Mouse (Mus musculus) liver, embryonic 12.5 days (tissue): ENCODE results near the gene Pld5. TPM values are rescaled to one million over a fixed set of nuclear protein-coding genes. Genes with fewer than 3 reads are reported as not detected.
A peak's percentile ranks its signal among the peaks of the same experiment; 100 is the strongest.

Experiments used
- ATAC-seq: fragments of 200-750 bp; cut with Nextera tagmentation; 2 replicates; pipeline ENCODE4 v1.8.0; 2017; ENCODE audit warnings: moderate number of reproducible peaks, mild to moderate bottlenecking, moderate library complexity
- H3K27ac ChIP-seq: fragments of 300-500 bp; sonication (generic); 2 replicates; pipeline ENCODE4 v1.5.1; 2016; ENCODE audit warnings: mild to moderate bottlenecking
- H3K27me3 ChIP-seq: fragments of 300-500 bp; sonication (generic); replicated peaks from 2 replicates; pipeline ENCODE4 v1.6.1; 2016; ENCODE audit warnings: mild to moderate bottlenecking, moderate library complexity
- H3K36me3 ChIP-seq: fragments of 300-500 bp; sonication (generic); 2 replicates; pipeline ENCODE4 v1.6.1; 2016; ENCODE audit warnings: mild to moderate bottlenecking, moderate library complexity
- H3K4me1 ChIP-seq: fragments of 300-500 bp; sonication (generic); 2 replicates; pipeline ENCODE4 v1.6.1; 2016
- H3K4me2 ChIP-seq: fragments of 300-500 bp; sonication (generic); 2 replicates; pipeline ENCODE4 v1.6.1; 2016; ENCODE audit warnings: mild to moderate bottlenecking, moderate library complexity
- H3K4me3 ChIP-seq: fragments of 300-500 bp; sonication (generic); 2 replicates; pipeline ENCODE4 v1.5.1; 2016; ENCODE audit warnings: mild to moderate bottlenecking, moderate library complexity
- H3K9ac ChIP-seq: fragments of 300-500 bp; sonication (generic); 2 replicates; pipeline ENCODE4 v1.6.1; 2016; ENCODE audit warnings: mild to moderate bottlenecking, moderate library complexity
- H3K9me3 ChIP-seq: fragments of 300-500 bp; sonication (generic); replicated peaks from 2 replicates; pipeline ENCODE4 v1.6.1; 2016; ENCODE audit warnings: mild to moderate bottlenecking, moderate library complexity
- WGBS: fragments of 180-500 bp; shearing (Covaris S2); methylation state at CpG from one replicate; pipeline ENCODE4 v1.1.7; 2016; ENCODE audit not compliant: insufficient replicate concordance; 5-methylcytosine and 5-hydroxymethylcytosine counted together
- polyA plus RNA-seq: library from polyadenylated mRNA; unstranded; fragments of >200 nt; fragmentation: Nextera tagmentation; extraction: Ambion mirVana; gene quantifications from 2 replicates; pipeline ENCODE4 v1.2.1, GENCODE M21; 2016

Pld5 gene
- polyA plus RNA-seq, 1 experiment from 2014 or later: not detected

DNA sequence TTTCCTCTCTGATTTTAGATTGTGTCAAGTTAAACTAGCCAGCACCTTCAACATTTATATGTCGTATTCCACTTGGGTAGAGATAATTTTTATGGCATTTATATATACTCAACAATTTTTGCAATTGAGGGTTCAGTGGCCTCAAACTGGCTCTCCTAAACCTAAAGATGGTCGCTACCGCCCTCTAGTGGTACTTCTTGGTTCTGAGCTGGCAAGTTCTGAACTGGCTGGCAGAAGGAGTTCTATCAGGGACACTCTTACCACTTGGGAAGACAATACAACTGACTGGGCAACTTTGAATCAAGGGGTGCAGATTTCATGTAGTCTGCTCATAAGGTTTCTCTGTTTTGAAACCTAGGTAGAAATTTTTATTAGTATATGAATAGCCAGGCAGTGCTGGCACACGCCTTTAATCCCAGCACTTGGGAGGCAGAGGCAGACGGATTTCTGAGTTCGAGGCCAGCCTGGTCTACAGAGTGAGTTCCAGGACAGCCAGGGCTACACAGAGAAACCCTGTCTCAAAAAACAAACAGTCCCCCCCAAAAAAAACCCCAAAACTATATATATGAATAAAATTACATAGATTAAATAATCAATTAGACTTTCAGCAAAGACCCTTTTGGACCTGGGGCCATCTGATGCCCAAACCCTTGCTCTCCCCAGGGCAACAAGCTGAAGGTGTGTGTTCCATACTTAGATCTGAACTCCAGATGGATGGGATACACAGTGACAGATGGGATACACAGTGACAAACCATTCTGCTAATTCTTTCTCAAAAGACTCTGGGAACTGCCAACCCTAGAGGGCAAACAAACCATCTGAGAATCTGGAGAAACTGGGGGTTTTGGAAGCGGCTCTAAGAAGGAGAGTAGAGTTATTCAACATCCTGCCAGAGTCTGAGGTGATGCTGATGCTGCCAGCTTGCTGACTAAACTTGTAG is 351.0 kb downstream of the Pld5 start:
- Histone ChIP-seq H3K9ac (no peak overlapping the region), H3K4me1 (no peaks in the 10 kb centered on the region), H3K27ac (no peak overlapping the region), H3K36me3 (no peaks in the 10 kb centered on the region), H3K27me3 (no peaks in the 10 kb centered on the region), H3K4me3 (no peak overlapping the region), H3K9me3 (no peaks in the 10 kb centered on the region), H3K4me2 (no peak overlapping the region)
- 35% methylated on average over 7 of the region's 7 CpGs for WGBS
- ATAC-seq: no peak

DNA sequence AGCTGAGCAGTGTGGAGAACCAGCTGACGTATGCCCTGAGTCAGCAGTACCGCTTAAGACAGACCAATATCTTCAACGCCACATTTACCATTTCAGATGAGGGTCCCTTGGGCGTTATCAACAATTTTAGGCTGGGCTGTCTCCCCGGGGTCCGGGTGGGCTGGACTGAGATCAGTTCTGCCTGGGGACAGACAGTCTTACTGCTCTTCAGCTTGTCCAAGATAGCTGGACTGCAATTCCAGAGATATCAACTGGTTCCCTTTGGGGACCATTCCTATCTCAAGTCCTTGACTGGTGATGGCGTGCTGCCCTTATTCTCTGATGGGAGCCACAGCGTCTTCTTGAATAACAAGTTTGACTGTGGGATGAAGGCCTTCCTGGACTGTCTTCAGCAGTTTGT is 354.0 kb downstream of the Pld5 start:
- Histone ChIP-seq H3K4me1 (no peaks in the 10 kb centered on the region), H3K9ac (no peak overlapping the region), H3K9me3 (no peaks in the 10 kb centered on the region), H3K4me2 (no peak overlapping the region), H3K4me3 (no peak overlapping the region), H3K27me3 (no peaks in the 10 kb centered on the region), H3K36me3 (no peaks in the 10 kb centered on the region), H3K27ac (no peak overlapping the region)
- 80% methylated on average over 8 of the region's 8 CpGs for WGBS
- no peak for ATAC-seq

DNA sequence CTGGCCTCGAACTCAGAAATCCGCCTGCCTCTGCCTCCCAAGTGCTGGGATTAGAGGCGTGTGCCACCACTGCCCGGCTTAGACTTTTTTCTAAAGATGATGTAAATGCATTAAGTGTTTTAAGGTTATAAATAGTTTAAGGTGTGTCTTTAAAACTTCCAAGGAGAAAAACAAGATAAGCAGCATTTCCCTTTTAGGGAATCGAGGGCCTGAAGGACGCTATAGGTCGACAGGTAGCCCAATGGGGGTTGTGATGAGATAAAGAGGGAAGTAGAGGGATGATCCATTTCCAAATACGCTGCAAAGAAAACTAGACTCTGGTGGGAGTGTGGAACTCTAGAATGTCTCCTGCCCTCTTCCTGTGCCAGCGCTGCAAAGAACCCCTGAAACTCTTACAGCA is 355.1 kb downstream of the Pld5 start, which contains the start of gene Gm38100:
TSS of gene Gm38100 (plus strand) at position 301 of the 400 bp plus-strand sequence.
- no peak for ATAC-seq
- 71% methylated on average over 9 of the region's 9 CpGs for whole genome bisulfite sequencing

DNA sequence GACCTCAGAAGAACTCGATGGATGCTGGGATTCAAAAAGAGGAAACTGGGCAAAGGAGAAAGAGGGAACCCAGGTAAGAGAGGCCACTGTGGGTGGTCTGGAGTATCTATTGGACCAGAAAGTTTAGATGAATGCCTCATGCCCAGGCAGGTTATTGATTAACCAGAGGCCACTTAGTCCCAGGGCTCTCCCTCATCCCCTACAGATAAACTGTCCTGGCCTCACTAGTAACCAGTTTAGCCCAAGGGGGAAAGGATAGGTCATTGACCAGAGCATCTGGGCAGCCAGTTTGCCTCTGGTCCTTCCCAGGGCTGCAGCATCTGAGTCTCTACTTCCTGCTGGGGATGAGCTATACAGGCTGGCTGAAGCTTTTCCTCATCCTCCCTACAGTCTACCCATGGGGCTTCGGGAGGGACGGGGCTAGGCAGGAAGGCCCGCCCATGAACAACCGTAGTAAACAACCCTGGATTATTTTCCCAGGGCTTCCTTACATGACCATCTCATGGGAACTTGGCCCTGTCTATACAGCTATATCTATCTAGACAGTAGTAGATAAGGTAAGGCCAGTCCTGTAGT is 361.3 kb downstream of the Pld5 start:
- Histone ChIP-seq H3K4me1 (peaks cover 10% of the 10 kb centered on the region), H3K36me3 (peaks cover 23% of the 10 kb centered on the region), H3K4me3 (no peak overlapping the region), H3K27ac (no peak overlapping the region), H3K4me2 (no peak overlapping the region), H3K9ac (no peak overlapping the region), H3K9me3 (no peaks in the 10 kb centered on the region), H3K27me3 (no peaks in the 10 kb centered on the region)
- peak; percentile 55 for ATAC-seq
- WGBS: 52% methylated on average over 5 of the region's 5 CpGs

More for the DNA sequence above, 355.1 kb downstream of the Pld5 start, which contains the start of gene Gm38100:
- H3K27me3 ChIP-seq: no peaks in the 10 kb centered on the region
- no peaks in the 10 kb centered on the region for H3K36me3 ChIP-seq
- no peaks in the 10 kb centered on the region for H3K9me3 ChIP-seq
- H3K27ac ChIP-seq: no peak within 1 kb of the TSS
- H3K4me3 ChIP-seq: no peak within 1 kb of the TSS
- H3K4me1 ChIP-seq: no peaks in the 10 kb centered on the region
- no peak within 1 kb of the TSS for H3K4me2 ChIP-seq
- H3K9ac ChIP-seq: no peak within 1 kb of the TSS
